Mouse (Mus musculus) E14TG2a.4 (cell line): ENCODE data around the gene Zmat1.

Experiments
- CTCF ChIP-seq: conservative IDR thresholded peaks from 2 replicates; pipeline ENCODE4 v1.5.1; 2014; ENCODE audit warnings: low read length
- NANOG ChIP-seq: IDR thresholded peaks from 2 replicates; pipeline ENCODE4 v1.6.1; 2014; ENCODE audit warnings: borderline replicate concordance, low read length, mixed read lengths

DNA sequence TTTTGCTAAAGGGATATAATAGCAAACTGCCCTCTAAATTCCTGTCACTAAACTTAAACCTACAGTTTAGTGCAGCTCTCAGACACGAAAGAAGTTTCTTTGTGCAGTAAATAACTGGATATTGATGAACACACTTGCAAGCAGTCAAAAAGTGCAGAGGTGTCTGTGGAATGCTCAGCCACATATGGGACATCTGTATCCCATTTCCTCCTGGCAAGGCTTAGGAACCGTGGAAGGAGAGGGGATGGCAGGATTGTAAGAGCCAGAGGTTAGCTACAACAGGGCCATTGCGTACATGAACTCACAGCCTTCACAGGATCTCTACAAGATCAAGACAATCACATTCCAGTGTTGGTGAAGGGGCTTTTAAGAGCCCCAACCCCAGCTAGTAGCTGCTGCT lies 2.4 kb upstream of the Zmat1 start:
- TF ChIP-seq CTCF = no peak
- TF ChIP-seq NANOG = no peak
